Mouse (Mus musculus): ENCODE data around the gene Elp6. TPM values are rescaled to one million over a fixed set of nuclear protein-coding genes. Genes with fewer than 3 reads are reported as not detected.
A peak's percentile ranks its signal among the peaks of the same experiment; 100 is the strongest.

The Elp6 gene
- polyA plus RNA-seq, 2 experiments, result 25.3 to 36.1 TPM

- Histone ChIP-seq H3K27me3 (ENCODE audit: control insufficient read depth, insufficient read depth, low read length) (no peaks in the 10 kb centered on the region), H3K4me2 (replicated peaks; ENCODE audit: low read depth, low read length, severe bottlenecking) (peak overlapping the region; percentile 75), H3K36me3 (ENCODE audit: control insufficient read depth, insufficient read depth, low read length) (no peaks in the 10 kb centered on the region), H3K9ac (ENCODE audit: low read depth, low read length, severe bottlenecking) (peak overlapping the region; percentile 70), H3K4me1 (ENCODE audit: control insufficient read depth, insufficient read depth, low read length) (peaks cover 4% of the 10 kb centered on the region; the same call in 1 of the 2 replicates), H3K4me3 (replicated peaks; ENCODE audit: low read length) (peak overlapping the region; percentile 81), H3K27ac (replicated peaks; ENCODE audit: low read depth, low read length) (no peak overlapping the region), H3K9me3 (ENCODE audit: control insufficient read depth, low read length) (no peaks in the 10 kb centered on the region)
- WGBS, result 9% methylated on average over 12 of the region's 12 CpGs
- DNase-seq (ENCODE audit: low spot score), result no peak
- ATAC-seq (ENCODE audit: low FRiP score, low read depth), result peak; percentile 10; the same call in 1 of the 2 replicates
- no peak for TF ChIP-seq POLR2A (IDR thresholded peaks at IDR 0.05; ENCODE audit: borderline replicate concordance, extremely low read depth, insufficient read depth, insufficient read length)
These were observed 28.9 kb downstream of the Elp6 start for GRCm38 (mm10) chr9:110333896-110334259.

- DNase-seq (ENCODE audit: low spot score) (no peak), ATAC-seq (ENCODE audit: low FRiP score, low read depth) (no peak)
- H3K4me2 ChIP-seq (replicated peaks; ENCODE audit: low read depth, low read length, severe bottlenecking), result no peak overlapping the region
- 62% methylated on average over 8 of the region's 8 CpGs for WGBS
- no peak for TF ChIP-seq POLR2A (IDR thresholded peaks at IDR 0.05; ENCODE audit: borderline replicate concordance, extremely low read depth, insufficient read depth, insufficient read length)
- no peak overlapping the region for H3K9ac ChIP-seq (ENCODE audit: low read depth, low read length, severe bottlenecking)
- no peaks in the 10 kb centered on the region for H3K27me3 ChIP-seq (ENCODE audit: control insufficient read depth, insufficient read depth, low read length)
- H3K36me3 ChIP-seq (ENCODE audit: control insufficient read depth, insufficient read depth, low read length), result no peaks in the 10 kb centered on the region
- H3K27ac ChIP-seq (replicated peaks; ENCODE audit: low read depth, low read length), result no peak overlapping the region
- H3K4me1 ChIP-seq (ENCODE audit: control insufficient read depth, insufficient read depth, low read length), result peaks cover 4% of the 10 kb centered on the region; the same call in 1 of the 2 replicates
- H3K9me3 ChIP-seq (ENCODE audit: control insufficient read depth, low read length), result no peaks in the 10 kb centered on the region
- H3K4me3 ChIP-seq (replicated peaks; ENCODE audit: low read length), result no peak overlapping the region
These were observed 29.9 kb downstream of the Elp6 start for GRCm38 (mm10) chr9:110334849-110335248.

DNA sequence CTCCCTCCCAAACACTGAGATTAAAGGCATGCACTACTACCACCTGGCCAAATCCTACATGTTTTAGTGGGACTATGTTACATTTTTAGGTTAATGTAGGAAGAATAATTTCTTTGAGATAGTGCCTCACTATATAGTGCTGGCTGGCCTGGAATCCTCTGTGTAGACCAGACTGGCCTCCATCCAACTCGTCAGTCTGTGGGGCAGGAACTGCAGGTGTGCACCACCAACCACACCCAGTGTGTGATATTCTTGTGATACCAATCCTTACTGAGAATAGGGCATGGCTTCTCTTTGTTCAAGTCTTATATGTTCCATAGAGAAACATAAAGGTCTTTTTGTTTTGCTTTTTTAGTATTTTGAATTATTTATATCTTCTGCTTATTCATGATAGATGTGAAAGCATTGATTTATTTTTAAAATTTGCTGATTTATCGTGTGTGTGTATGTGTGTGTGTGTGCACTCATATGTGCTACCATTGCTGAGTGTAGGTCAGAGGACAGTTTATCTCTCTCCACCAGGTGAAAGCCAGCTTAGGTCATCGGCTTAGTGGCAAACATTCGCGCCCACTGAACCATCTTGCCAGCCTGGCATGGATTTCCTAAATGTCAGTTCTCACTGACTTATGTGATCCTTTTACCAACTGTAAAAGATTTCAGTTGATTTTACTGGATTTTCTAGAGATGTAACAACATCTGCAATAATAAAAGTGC, 35.2 kb downstream of the Elp6 start:
- no peak for ATAC-seq (ENCODE audit: low FRiP score, low read depth)
- Histone ChIP-seq H3K9ac (ENCODE audit: low read depth, low read length, severe bottlenecking) (no peak overlapping the region), H3K4me2 (replicated peaks; ENCODE audit: low read depth, low read length, severe bottlenecking) (no peak overlapping the region), H3K9me3 (ENCODE audit: control insufficient read depth, low read length) (no peaks in the 10 kb centered on the region), H3K27ac (replicated peaks; ENCODE audit: low read depth, low read length) (no peak overlapping the region), H3K36me3 (ENCODE audit: control insufficient read depth, insufficient read depth, low read length) (no peaks in the 10 kb centered on the region), H3K4me3 (replicated peaks; ENCODE audit: low read length) (no peak overlapping the region), H3K27me3 (ENCODE audit: control insufficient read depth, insufficient read depth, low read length) (no peaks in the 10 kb centered on the region), H3K4me1 (ENCODE audit: control insufficient read depth, insufficient read depth, low read length) (no peaks in the 10 kb centered on the region)
- no peak for DNase-seq (ENCODE audit: low spot score)
- TF ChIP-seq POLR2A (IDR thresholded peaks at IDR 0.05; ENCODE audit: borderline replicate concordance, extremely low read depth, insufficient read depth, insufficient read length), result no peak
- WGBS, result 83% methylated on average over 5 of the region's 5 CpGs

GRCm38 (mm10) chr9:110342008-110342407, 37.0 kb downstream of the Elp6 start:
- WGBS, result 67% methylated on average over 8 of the region's 8 CpGs
- DNase-seq (ENCODE audit: low spot score), result no peak
- Histone ChIP-seq H3K27ac (replicated peaks; ENCODE audit: low read depth, low read length) (no peak overlapping the region), H3K9ac (ENCODE audit: low read depth, low read length, severe bottlenecking) (no peak overlapping the region), H3K36me3 (ENCODE audit: control insufficient read depth, insufficient read depth, low read length) (no peaks in the 10 kb centered on the region), H3K4me2 (replicated peaks; ENCODE audit: low read depth, low read length, severe bottlenecking) (no peak overlapping the region), H3K4me1 (ENCODE audit: control insufficient read depth, insufficient read depth, low read length) (no peaks in the 10 kb centered on the region), H3K27me3 (ENCODE audit: control insufficient read depth, insufficient read depth, low read length) (no peaks in the 10 kb centered on the region), H3K9me3 (ENCODE audit: control insufficient read depth, low read length) (no peaks in the 10 kb centered on the region), H3K4me3 (replicated peaks; ENCODE audit: low read length) (no peak overlapping the region)
- no peak for ATAC-seq (ENCODE audit: low FRiP score, low read depth)
- no peak for TF ChIP-seq POLR2A (IDR thresholded peaks at IDR 0.05; ENCODE audit: borderline replicate concordance, extremely low read depth, insufficient read depth, insufficient read length)

GRCm38 (mm10) chr9:110343805-110344204, 38.8 kb downstream of the Elp6 start:
- TF ChIP-seq POLR2A (IDR thresholded peaks at IDR 0.05; ENCODE audit: borderline replicate concordance, extremely low read depth, insufficient read depth, insufficient read length), result no peak
- no peak overlapping the region for H3K4me2 ChIP-seq (replicated peaks; ENCODE audit: low read depth, low read length, severe bottlenecking)
- H3K27ac ChIP-seq (replicated peaks; ENCODE audit: low read depth, low read length), result no peak overlapping the region
- no peak overlapping the region for H3K9ac ChIP-seq (ENCODE audit: low read depth, low read length, severe bottlenecking)
- DNase-seq (ENCODE audit: low spot score) (no peak), ATAC-seq (ENCODE audit: low FRiP score, low read depth) (no peak)
- no peaks in the 10 kb centered on the region for H3K9me3 ChIP-seq (ENCODE audit: control insufficient read depth, low read length)
- H3K4me3 ChIP-seq (replicated peaks; ENCODE audit: low read length), result no peak overlapping the region
- 70% methylated on average over 6 of the region's 6 CpGs for WGBS
- H3K4me1 ChIP-seq (ENCODE audit: control insufficient read depth, insufficient read depth, low read length), result no peaks in the 10 kb centered on the region
- no peaks in the 10 kb centered on the region for H3K36me3 ChIP-seq (ENCODE audit: control insufficient read depth, insufficient read depth, low read length)
- no peaks in the 10 kb centered on the region for H3K27me3 ChIP-seq (ENCODE audit: control insufficient read depth, insufficient read depth, low read length)
